Mouse (Mus musculus): ENCODE results near the gene Yipf3. TPM values are rescaled to one million over a fixed set of nuclear protein-coding genes. Genes with fewer than 3 reads are reported as not detected.

Gene Yipf3
- total RNA-seq, 1 experiment, result 59.3 TPM

GRCm38 (mm10) chr17:46255147-46255546, 7.3 kb downstream of the Yipf3 start:
- in situ Hi-C loops (cut with MboI; ENCODE audit: low sequenced_read_pairs in 2 of 2, unreplicated experiment in 2 of 2), result no loop called here
- DNase-seq (ENCODE audit: low read depth, low spot score), result no peak
- Histone ChIP-seq H3K4me1 (ENCODE audit: control insufficient read depth in 2 of 2, insufficient read depth in 2 of 2, low read length in 2 of 2, poor library complexity in 1 of 2) (peaks cover 0 to 8% of the 10 kb centered on the region in 2 experiments; a peak in 2 of 4 replicates), H3K9me3 (ENCODE audit: control insufficient read depth, insufficient read depth, low read depth, low read length) (no peaks in the 10 kb centered on the region), H3K9ac (ENCODE audit: insufficient read depth, low read depth, low read length, poor library complexity, severe bottlenecking) (no peak overlapping the region), H3K36me3 (ENCODE audit: control insufficient read depth, insufficient read depth, low read length, poor library complexity, severe bottlenecking) (peaks cover 45% of the 10 kb centered on the region), H3K27ac (ENCODE audit: insufficient read depth, low read depth, low read length, poor library complexity, severe bottlenecking) (no peak overlapping the region), H3K4me3 (ENCODE audit: insufficient read depth in 1 of 2, low read depth in 1 of 2, low read length in 2 of 2, poor library complexity in 1 of 2, severe bottlenecking in 1 of 2) (no peak overlapping the region)
- TF ChIP-seq HCFC1 (IDR thresholded peaks at IDR 0.05; ENCODE audit: borderline replicate concordance, insufficient read depth, low read length) (no peak), ZC3H11A (IDR thresholded peaks at IDR 0.05; ENCODE audit: borderline replicate concordance, low read depth, low read length) (no peak), MAFK (IDR thresholded peaks at IDR 0.05; ENCODE audit: insufficient read depth, low read depth, low read length) (no peak), ZNF384 (IDR thresholded peaks at IDR 0.05; ENCODE audit: low read depth, low read length) (no peak), CHD2 (IDR thresholded peaks at IDR 0.05; ENCODE audit: low read depth, low read length) (no peak)

GRCm38 (mm10) chr17:46258279-46259053, 10.6 kb downstream of the Yipf3 start:
- no peak for DNase-seq (ENCODE audit: low read depth, low spot score)
- no peak overlapping the region for H3K27ac ChIP-seq (ENCODE audit: insufficient read depth, low read depth, low read length, poor library complexity, severe bottlenecking)
- TF ChIP-seq HCFC1 (IDR thresholded peaks at IDR 0.05; ENCODE audit: borderline replicate concordance, insufficient read depth, low read length), result no peak
- TF ChIP-seq ZC3H11A (IDR thresholded peaks at IDR 0.05; ENCODE audit: borderline replicate concordance, low read depth, low read length), result no peak
- no peak for TF ChIP-seq MAFK (IDR thresholded peaks at IDR 0.05; ENCODE audit: insufficient read depth, low read depth, low read length)
- no peak for TF ChIP-seq ZNF384 (IDR thresholded peaks at IDR 0.05; ENCODE audit: low read depth, low read length)
- no peak for TF ChIP-seq CHD2 (IDR thresholded peaks at IDR 0.05; ENCODE audit: low read depth, low read length)
- H3K4me3 ChIP-seq (ENCODE audit: insufficient read depth in 1 of 2, low read depth in 1 of 2, low read length in 2 of 2, poor library complexity in 1 of 2, severe bottlenecking in 1 of 2), result peak overlapping the region in 1 of 2 experiments; percentile 10; a peak in 1 of 4 replicates
- in situ Hi-C loops (cut with MboI; ENCODE audit: low sequenced_read_pairs in 2 of 2, unreplicated experiment in 2 of 2), result no loop called here
- H3K9ac ChIP-seq (ENCODE audit: insufficient read depth, low read depth, low read length, poor library complexity, severe bottlenecking), result 0 out of 2 replicates have a peak overlapping the region, but pooled peaks have one; percentile 11
- H3K4me1 ChIP-seq (ENCODE audit: control insufficient read depth in 2 of 2, insufficient read depth in 2 of 2, low read length in 2 of 2, poor library complexity in 1 of 2), result peaks cover 0 to 19% of the 10 kb centered on the region in 2 experiments; a peak in 2 of 4 replicates
- no peaks in the 10 kb centered on the region for H3K9me3 ChIP-seq (ENCODE audit: control insufficient read depth, insufficient read depth, low read depth, low read length)
- peaks cover 52% of the 10 kb centered on the region for H3K36me3 ChIP-seq (ENCODE audit: control insufficient read depth, insufficient read depth, low read length, poor library complexity, severe bottlenecking)

GRCm38 (mm10) chr17:46259675-46260074, 11.8 kb downstream of the Yipf3 start:
- Histone ChIP-seq H3K9ac (ENCODE audit: insufficient read depth, low read depth, low read length, poor library complexity, severe bottlenecking) (no peak overlapping the region), H3K4me1 (ENCODE audit: control insufficient read depth in 2 of 2, insufficient read depth in 2 of 2, low read length in 2 of 2, poor library complexity in 1 of 2) (peaks cover 0 to 14% of the 10 kb centered on the region in 2 experiments; a peak in 2 of 4 replicates), H3K36me3 (ENCODE audit: control insufficient read depth, insufficient read depth, low read length, poor library complexity, severe bottlenecking) (peaks cover 64% of the 10 kb centered on the region), H3K4me3 (ENCODE audit: insufficient read depth in 1 of 2, low read depth in 1 of 2, low read length in 2 of 2, poor library complexity in 1 of 2, severe bottlenecking in 1 of 2) (no peak overlapping the region), H3K9me3 (ENCODE audit: control insufficient read depth, insufficient read depth, low read depth, low read length) (no peaks in the 10 kb centered on the region), H3K27ac (ENCODE audit: insufficient read depth, low read depth, low read length, poor library complexity, severe bottlenecking) (no peak overlapping the region)
- DNase-seq (ENCODE audit: low read depth, low spot score), result no peak
- TF ChIP-seq ZC3H11A (IDR thresholded peaks at IDR 0.05; ENCODE audit: borderline replicate concordance, low read depth, low read length) (no peak), HCFC1 (IDR thresholded peaks at IDR 0.05; ENCODE audit: borderline replicate concordance, insufficient read depth, low read length) (no peak), MAFK (IDR thresholded peaks at IDR 0.05; ENCODE audit: insufficient read depth, low read depth, low read length) (no peak), CHD2 (IDR thresholded peaks at IDR 0.05; ENCODE audit: low read depth, low read length) (no peak), ZNF384 (IDR thresholded peaks at IDR 0.05; ENCODE audit: low read depth, low read length) (no peak)
- in situ Hi-C loops (cut with MboI; ENCODE audit: low sequenced_read_pairs in 2 of 2, unreplicated experiment in 2 of 2), result no loop called here

GRCm38 (mm10) chr17:46262201-46262694, 14.4 kb downstream of the Yipf3 start:
- Histone ChIP-seq H3K9me3 (ENCODE audit: control insufficient read depth, insufficient read depth, low read depth, low read length) (no peaks in the 10 kb centered on the region), H3K4me3 (ENCODE audit: insufficient read depth in 1 of 2, low read depth in 1 of 2, low read length in 2 of 2, poor library complexity in 1 of 2, severe bottlenecking in 1 of 2) (no peak overlapping the region), H3K27ac (ENCODE audit: insufficient read depth, low read depth, low read length, poor library complexity, severe bottlenecking) (no peak overlapping the region), H3K4me1 (ENCODE audit: control insufficient read depth in 2 of 2, insufficient read depth in 2 of 2, low read length in 2 of 2, poor library complexity in 1 of 2) (peaks cover 5 to 28% of the 10 kb centered on the region in 2 experiments; a peak in 3 of 4 replicates), H3K9ac (ENCODE audit: insufficient read depth, low read depth, low read length, poor library complexity, severe bottlenecking) (no peak overlapping the region), H3K36me3 (ENCODE audit: control insufficient read depth, insufficient read depth, low read length, poor library complexity, severe bottlenecking) (peaks cover 80% of the 10 kb centered on the region)
- no peak for DNase-seq (ENCODE audit: low read depth, low spot score)
- no peak for TF ChIP-seq HCFC1 (IDR thresholded peaks at IDR 0.05; ENCODE audit: borderline replicate concordance, insufficient read depth, low read length)
- no peak for TF ChIP-seq MAFK (IDR thresholded peaks at IDR 0.05; ENCODE audit: insufficient read depth, low read depth, low read length)
- no peak for TF ChIP-seq ZC3H11A (IDR thresholded peaks at IDR 0.05; ENCODE audit: borderline replicate concordance, low read depth, low read length)
- no peak for TF ChIP-seq CHD2 (IDR thresholded peaks at IDR 0.05; ENCODE audit: low read depth, low read length)
- TF ChIP-seq ZNF384 (IDR thresholded peaks at IDR 0.05; ENCODE audit: low read depth, low read length), result no peak
- in situ Hi-C loops (cut with MboI; ENCODE audit: low sequenced_read_pairs in 2 of 2, unreplicated experiment in 2 of 2), result no loop called here
